Mouse (Mus musculus) heart, adult 2 months (tissue): ENCODE data around the gene Cript.

Experiments
- CTCF ChIP-seq: fragments of 200-600 bp; IDR thresholded peaks from 2 replicates; pipeline ENCODE4 v1.8.1; 2022; ENCODE audit warnings: antibody characterized with exemption, mild to moderate bottlenecking, moderate library complexity
- EP300 ChIP-seq: fragments of 200-500 bp; IDR thresholded peaks from 2 replicates; pipeline ENCODE4 v1.6.1; 2011; ENCODE audit warnings: low read depth, low read length, control low read depth; ENCODE audit not compliant: insufficient read depth
- POLR2A ChIP-seq: fragments of 200-500 bp; IDR thresholded peaks from 2 replicates; pipeline ENCODE4 v1.6.1; 2011; ENCODE audit warnings: mild to moderate bottlenecking, low read depth, low read length, control low read depth; ENCODE audit not compliant: insufficient read depth

- TF ChIP-seq CTCF = no peak
- no peak for TF ChIP-seq EP300
- TF ChIP-seq POLR2A = no peak
Observed at GRCm38 (mm10) chr17:87053921-87054320, 28.6 kb downstream of the Cript start.
